Mouse (Mus musculus) heart, embryonic 14.5 days (tissue): ENCODE measurements around the gene Bad. TPM values are rescaled to one million over a fixed set of nuclear protein-coding genes. Genes with fewer than 3 reads are reported as not detected.
A peak's percentile ranks its signal among the peaks of the same experiment; 100 is the strongest.
"Not testable (repeated sequence)": the region's sequence is repeated elsewhere in the genome, so short reads cannot be mapped to it uniquely, and the experiment has no call there.

Experiments used
- ATAC-seq: fragments of 200-750 bp; cut with Nextera tagmentation; 2 replicates; pipeline ENCODE4 v1.8.0; 2017; ENCODE audit warnings: low read depth, moderate TSS enrichment; ENCODE audit not compliant: insufficient number of reproducible peaks, insufficient read depth, low FRiP score
- H3K27ac ChIP-seq, 2 experiments: fragments of 200-500 bp in 1 of 2; fragments of 300-500 bp in 1 of 2; sonication (generic) in 1 of 2; replicated peaks in 1 of 2; 2 replicates each; pipeline ENCODE4 v1.5.1; 2012 to 2014; ENCODE audit warnings: low read depth in 2 of 2, low read length in 2 of 2, control low read depth in 1 of 2, mild to moderate bottlenecking in 1 of 2, mixed read lengths in 1 of 2; ENCODE audit not compliant: control insufficient read depth in 1 of 2, insufficient read depth in 1 of 2
- H3K27me3 ChIP-seq: fragments of 300-500 bp; sonication (generic); 2 replicates; pipeline ENCODE4 v1.6.1; 2014; ENCODE audit warnings: mild to moderate bottlenecking, low read length, control low read depth; ENCODE audit not compliant: control insufficient read depth, insufficient read depth
- H3K36me3 ChIP-seq: fragments of 300-500 bp; sonication (generic); 2 replicates; pipeline ENCODE4 v1.6.1; 2014; ENCODE audit warnings: mild to moderate bottlenecking, control low read depth, low read length, mixed read lengths; ENCODE audit not compliant: control insufficient read depth, insufficient read depth
- H3K4me1 ChIP-seq, 2 experiments: fragments of 200-500 bp in 1 of 2; fragments of 300-500 bp in 1 of 2; sonication (generic) in 1 of 2; 2 replicates each; pipeline ENCODE4 v1.6.1; 2012 to 2014; ENCODE audit warnings: low read length in 2 of 2, control low read depth in 1 of 2, mixed read lengths in 1 of 2; ENCODE audit not compliant: control insufficient read depth in 2 of 2, insufficient read depth in 2 of 2
- H3K4me2 ChIP-seq: fragments of 300-500 bp; sonication (generic); 2 replicates; pipeline ENCODE4 v1.6.1; 2014; ENCODE audit warnings: mild to moderate bottlenecking, low read length
- H3K4me3 ChIP-seq, 2 experiments: fragments of 200-500 bp in 1 of 2; fragments of 300-500 bp in 1 of 2; sonication (generic) in 1 of 2; 2 replicates each; pipeline ENCODE4 v1.5.1; 2012 to 2014; ENCODE audit warnings: low read length in 2 of 2, mild to moderate bottlenecking in 2 of 2, control low read depth in 1 of 2, low read depth in 1 of 2, moderate library complexity in 1 of 2; ENCODE audit not compliant: control insufficient read depth in 1 of 2, insufficient read depth in 1 of 2
- H3K9ac ChIP-seq: fragments of 300-500 bp; sonication (generic); 2 replicates; pipeline ENCODE4 v1.6.1; 2014; ENCODE audit warnings: mild to moderate bottlenecking, low read length
- H3K9me3 ChIP-seq: fragments of 300-500 bp; sonication (generic); 2 replicates; pipeline ENCODE4 v1.6.1; 2016; ENCODE audit warnings: low read length, control low read depth; ENCODE audit not compliant: control insufficient read depth
- WGBS: fragments of 180-500 bp; shearing (Covaris S2); extraction: QIAGEN DNeasy Blood & Tissue Kit; methylation state at CpG from one replicate; pipeline ENCODE4 v1.1.7; 2014; 5-methylcytosine and 5-hydroxymethylcytosine counted together
- polyA plus RNA-seq: library from polyadenylated mRNA; unstranded; fragments of >200 nt; fragmentation: Nextera tagmentation; extraction: Ambion mirVana; gene quantifications from 2 replicates; pipeline ENCODE4 v1.2.1, GENCODE M21; 2014

Gene Bad
- 55.9 and 58.0 TPM in 2 replicates for polyA plus RNA-seq

GRCm38 (mm10) chr19:6941372-6942248, at the start of gene Bad:
Bad (plus strand) TSS chr19:6941861.
- Histone ChIP-seq H3K4me3 (peak within 1 kb of the TSS; percentile 69 to 82), H3K9me3 (no peaks in the 10 kb centered on the region), H3K4me2 (peak within 1 kb of the TSS; percentile 98), H3K36me3 (peaks cover 20% of the 10 kb centered on the region; the same call in 1 of the 2 replicates), H3K4me1 (peaks cover 10 to 18% of the 10 kb centered on the region in 2 experiments), H3K27ac (peak within 1 kb of the TSS; percentile 91 to 92), H3K9ac (peak within 1 kb of the TSS; percentile 89), H3K27me3 (no peaks in the 10 kb centered on the region)
- peak; percentile 76 for ATAC-seq
- WGBS = under 1% methylated on average over 83 of the region's 83 CpGs

- H3K36me3 ChIP-seq = no peaks in the 10 kb centered on the region
- WGBS = 46% methylated on average over 4 of the region's 4 CpGs
- peaks cover 6% of the 10 kb centered on the region; the same call in 1 of the 2 replicates for H3K9me3 ChIP-seq
- no peak overlapping the region for H3K27ac ChIP-seq
- H3K4me1 ChIP-seq = no peaks in the 10 kb centered on the region
- H3K4me2 ChIP-seq = no peak overlapping the region
- no peak for ATAC-seq
- H3K4me3 ChIP-seq = no peak overlapping the region
- no peak overlapping the region for H3K9ac ChIP-seq
- no peaks in the 10 kb centered on the region for H3K27me3 ChIP-seq
These were observed 49.1 kb upstream of the Bad start for GRCm38 (mm10) chr19:6892512-6892911.

- Histone ChIP-seq H3K9me3 (peaks cover 6% of the 10 kb centered on the region; the same call in 1 of the 2 replicates), H3K27ac (no peak overlapping the region), H3K4me2 (no peak overlapping the region), H3K9ac (no peak overlapping the region), H3K4me1 (no peaks in the 10 kb centered on the region), H3K4me3 (no peak overlapping the region), H3K27me3 (no peaks in the 10 kb centered on the region), H3K36me3 (no peaks in the 10 kb centered on the region)
- WGBS = 90% methylated on average over 14 of the region's 14 CpGs
- ATAC-seq = no peak
These were observed 47.8 kb upstream of the Bad start for GRCm38 (mm10) chr19:6893731-6894451.

GRCm38 (mm10) chr19:6895608-6896305, 45.9 kb upstream of the Bad start:
- H3K9ac ChIP-seq, H3K27ac ChIP-seq, ATAC-seq, H3K36me3 ChIP-seq, H3K27me3 ChIP-seq, H3K4me3 ChIP-seq, H3K4me1 ChIP-seq, H3K4me2 ChIP-seq, H3K9me3 ChIP-seq: not testable (repeated sequence)
- 77% methylated on average over 18 of the region's 18 CpGs for WGBS

GRCm38 (mm10) chr19:6899641-6900040, 42.0 kb upstream of the Bad start:
- 80% methylated on average over 4 of the region's 4 CpGs for WGBS
- no peak for ATAC-seq
- H3K27ac ChIP-seq = no peak overlapping the region

GRCm38 (mm10) chr19:6903031-6903430, 38.6 kb upstream of the Bad start:
- Histone ChIP-seq H3K36me3 (peaks cover 30% of the 10 kb centered on the region), H3K9ac (no peak overlapping the region), H3K4me2 (no peak overlapping the region), H3K4me3 (no peak overlapping the region), H3K9me3 (peaks cover 3% of the 10 kb centered on the region; the same call in 1 of the 2 replicates), H3K27ac (no peak overlapping the region), H3K4me1 (peaks cover 2 to 7% of the 10 kb centered on the region in 2 experiments), H3K27me3 (no peaks in the 10 kb centered on the region)
- ATAC-seq = no peak
- WGBS = 89% methylated on average over 1 of the region's 1 CpGs

More at GRCm38 (mm10) chr19:6899641-6900040, 42.0 kb upstream of the Bad start:
- H3K9me3 ChIP-seq = peaks cover 7% of the 10 kb centered on the region; the same call in 1 of the 2 replicates
- no peak overlapping the region for H3K4me2 ChIP-seq
- H3K9ac ChIP-seq = no peak overlapping the region
- H3K4me1 ChIP-seq = no peaks in the 10 kb centered on the region
- no peaks in the 10 kb centered on the region for H3K27me3 ChIP-seq
- peaks cover 3% of the 10 kb centered on the region; the same call in 1 of the 2 replicates for H3K36me3 ChIP-seq
- no peak overlapping the region for H3K4me3 ChIP-seq

GRCm38 (mm10) chr19:6904846-6905245, 36.8 kb upstream of the Bad start:
- no peaks in the 10 kb centered on the region for H3K27me3 ChIP-seq
- H3K36me3 ChIP-seq = peaks cover 30% of the 10 kb centered on the region
- H3K27ac ChIP-seq = no peak overlapping the region
- H3K9ac ChIP-seq = no peak overlapping the region
- no peak overlapping the region for H3K4me2 ChIP-seq
- no peak for ATAC-seq
- WGBS = 81% methylated on average over 2 of the region's 2 CpGs
- peaks cover 3% of the 10 kb centered on the region; the same call in 1 of the 2 replicates for H3K9me3 ChIP-seq
- no peak overlapping the region for H3K4me3 ChIP-seq
- H3K4me1 ChIP-seq = peaks cover 6 to 17% of the 10 kb centered on the region in 2 experiments
